Mouse (Mus musculus) naive thymus-derived CD4-positive, alpha-beta T cell, adult 2 months (primary cell): ENCODE data around the gene Wnt7a.

Experiments
- DNase-seq: peaks from one replicate; pipeline ENCODE4 v3.0.0-alpha.2; 2011; ENCODE audit warnings: low read depth

Gene Wnt7a

GRCm38 (mm10) chr6:91339612-91340246 is 71.4 kb downstream of the Wnt7a start:
- DNase-seq: no peak

- DNase-seq: no peak
Observed at GRCm38 (mm10) chr6:91335470-91335869, 75.7 kb downstream of the Wnt7a start.

- no peak for DNase-seq
Observed at GRCm38 (mm10) chr6:91331886-91332285, 79.3 kb downstream of the Wnt7a start.

DNA sequence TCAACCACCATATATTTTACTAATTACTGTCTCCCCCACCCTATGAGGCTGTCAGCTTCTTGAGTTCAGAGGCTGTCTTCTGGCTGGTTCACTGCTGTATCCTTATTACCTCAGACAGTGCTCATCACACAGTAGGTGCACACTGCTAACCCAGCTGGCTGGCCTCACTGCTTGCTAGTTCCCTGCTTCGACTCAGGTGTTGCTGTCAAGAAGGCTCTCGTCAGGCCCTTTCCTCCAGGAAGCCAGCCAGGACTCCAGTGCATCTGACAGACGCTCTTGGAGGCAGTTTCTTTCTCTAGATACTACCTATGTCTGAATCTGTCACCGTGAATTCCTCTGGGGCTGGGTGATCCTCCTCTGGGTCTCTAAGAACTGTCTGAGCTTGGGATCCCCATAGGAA is 85.6 kb downstream of the Wnt7a start:
- DNase-seq: no peak

DNA sequence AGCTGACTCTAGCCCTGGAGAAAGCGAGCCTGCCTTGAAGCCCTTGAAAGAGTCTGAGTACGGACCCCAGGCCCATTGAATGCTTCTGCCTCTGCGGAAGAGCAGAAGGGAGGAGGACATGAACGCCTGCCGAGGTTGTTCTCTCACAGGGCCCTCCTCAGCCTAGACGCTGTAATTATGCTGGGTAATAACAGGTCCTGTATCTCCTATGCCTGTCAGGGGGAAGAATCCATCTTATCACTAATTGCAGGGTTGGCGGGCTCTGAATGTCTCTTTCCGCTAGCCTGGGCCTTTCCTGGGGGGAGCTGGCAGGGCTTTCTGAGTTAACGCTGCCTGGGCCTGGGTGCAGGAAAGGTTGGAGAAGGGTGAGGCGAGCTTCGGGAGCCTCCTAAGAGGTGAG is 86.4 kb downstream of the Wnt7a start:
- no peak for DNase-seq

DNA sequence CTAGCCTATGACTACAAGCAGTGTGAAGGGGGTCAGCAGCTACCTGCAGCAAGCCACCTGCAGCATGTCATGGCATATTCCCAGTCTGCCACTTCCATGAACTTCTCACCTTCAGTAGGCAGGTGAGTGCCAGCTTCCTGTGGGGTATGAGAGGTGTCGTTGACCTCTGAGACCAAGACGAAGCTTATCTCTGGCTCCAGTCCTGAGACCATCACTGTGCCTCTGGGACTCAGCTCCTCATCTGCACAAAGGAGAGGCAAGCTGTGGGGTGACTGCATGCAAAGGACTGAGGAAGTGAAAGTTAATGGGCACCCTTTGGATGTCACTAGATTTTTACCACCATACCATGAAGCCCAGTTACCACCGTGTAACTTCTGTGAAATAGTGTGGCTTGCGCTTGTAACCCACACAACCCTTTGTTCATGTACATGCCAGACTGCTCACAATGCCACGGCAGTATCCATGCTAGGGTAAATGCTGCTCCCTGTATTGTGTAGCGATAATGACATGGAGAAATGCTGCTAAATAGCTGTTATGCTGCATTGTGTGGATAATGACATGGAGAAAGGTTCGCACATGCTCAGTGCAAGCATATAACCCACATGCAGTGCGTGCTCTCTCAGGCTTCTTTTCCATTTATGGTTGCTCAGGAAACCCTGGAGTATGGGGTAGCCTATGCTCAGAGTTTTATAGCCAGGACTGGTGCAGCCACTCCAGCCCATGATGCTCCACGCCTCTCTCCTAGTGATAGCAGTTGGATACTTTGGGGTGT is 89.0 kb downstream of the Wnt7a start:
- DNase-seq: no peak
